Mouse (Mus musculus): ENCODE results near the gene Wdr95.

DNA sequence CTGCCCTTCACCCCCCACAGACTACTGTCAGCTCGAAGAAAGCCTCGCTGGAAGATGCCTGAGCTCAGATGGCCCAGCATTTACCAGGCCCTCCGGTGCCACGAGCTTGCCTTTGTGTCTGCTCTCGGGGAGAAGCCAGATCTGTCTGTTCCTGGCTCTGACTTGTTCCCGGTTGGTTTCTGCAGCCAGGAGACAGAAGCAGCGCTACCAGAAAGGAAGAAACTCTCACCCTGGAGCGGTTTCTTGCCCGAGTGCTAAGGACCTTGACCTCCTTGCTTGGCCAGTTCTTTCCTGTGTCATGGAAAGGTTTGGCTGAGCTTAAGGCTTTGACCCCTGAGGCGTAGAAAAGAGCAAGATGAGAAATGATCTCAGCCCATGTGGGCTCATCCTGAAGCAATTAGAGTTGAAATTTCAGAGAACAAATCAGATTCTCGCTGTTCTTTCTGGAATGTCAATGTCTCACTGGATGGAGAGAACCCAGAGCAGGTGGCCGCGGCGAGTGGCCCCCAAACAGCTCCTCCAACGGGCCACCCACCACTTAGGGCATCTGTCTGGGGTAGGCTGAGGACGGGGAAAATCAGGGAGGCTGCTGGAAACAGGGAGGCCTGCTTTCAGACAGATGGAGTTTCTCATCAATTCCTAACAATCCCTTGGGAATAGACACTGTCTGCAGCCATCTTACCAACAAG is 83.1 kb downstream of the Wdr95 start:
- TF ChIP-seq USF1 (IDR thresholded peaks at IDR 0.05; ENCODE audit: low read depth, low read length) (no peak), ZNF384 (IDR thresholded peaks at IDR 0.05; ENCODE audit: low read depth, low read length) (no peak)

All from MEL (cell line).